Mouse (Mus musculus) heart, embryonic 14.5 days (tissue): ENCODE measurements at regions not wholly inside any gene's neighbourhood (a gene's known extent, or its start where the extent isn't known, plus 50 kb on each side); places are given as distances from the start of the nearest gene placed in this dataset.

Experiments
- ATAC-seq: fragments of 200-750 bp; cut with Nextera tagmentation; 2 replicates; pipeline ENCODE4 v1.8.0; 2017; ENCODE audit warnings: low read depth, moderate TSS enrichment; ENCODE audit not compliant: insufficient number of reproducible peaks, insufficient read depth, low FRiP score
- H3K27ac ChIP-seq, 2 experiments: fragments of 200-500 bp in 1 of 2; fragments of 300-500 bp in 1 of 2; sonication (generic) in 1 of 2; replicated peaks in 1 of 2; 2 replicates each; pipeline ENCODE4 v1.5.1; 2012 to 2014; ENCODE audit warnings: low read depth in 2 of 2, low read length in 2 of 2, control low read depth in 1 of 2, mild to moderate bottlenecking in 1 of 2, mixed read lengths in 1 of 2; ENCODE audit not compliant: control insufficient read depth in 1 of 2, insufficient read depth in 1 of 2
- H3K27me3 ChIP-seq: fragments of 300-500 bp; sonication (generic); 2 replicates; pipeline ENCODE4 v1.6.1; 2014; ENCODE audit warnings: mild to moderate bottlenecking, low read length, control low read depth; ENCODE audit not compliant: control insufficient read depth, insufficient read depth
- H3K36me3 ChIP-seq: fragments of 300-500 bp; sonication (generic); 2 replicates; pipeline ENCODE4 v1.6.1; 2014; ENCODE audit warnings: mild to moderate bottlenecking, control low read depth, low read length, mixed read lengths; ENCODE audit not compliant: control insufficient read depth, insufficient read depth
- H3K4me1 ChIP-seq, 2 experiments: fragments of 200-500 bp in 1 of 2; fragments of 300-500 bp in 1 of 2; sonication (generic) in 1 of 2; 2 replicates each; pipeline ENCODE4 v1.6.1; 2012 to 2014; ENCODE audit warnings: low read length in 2 of 2, control low read depth in 1 of 2, mixed read lengths in 1 of 2; ENCODE audit not compliant: control insufficient read depth in 2 of 2, insufficient read depth in 2 of 2
- H3K4me2 ChIP-seq: fragments of 300-500 bp; sonication (generic); 2 replicates; pipeline ENCODE4 v1.6.1; 2014; ENCODE audit warnings: mild to moderate bottlenecking, low read length
- H3K4me3 ChIP-seq, 2 experiments: fragments of 200-500 bp in 1 of 2; fragments of 300-500 bp in 1 of 2; sonication (generic) in 1 of 2; 2 replicates each; pipeline ENCODE4 v1.5.1; 2012 to 2014; ENCODE audit warnings: low read length in 2 of 2, mild to moderate bottlenecking in 2 of 2, control low read depth in 1 of 2, low read depth in 1 of 2, moderate library complexity in 1 of 2; ENCODE audit not compliant: control insufficient read depth in 1 of 2, insufficient read depth in 1 of 2
- H3K9ac ChIP-seq: fragments of 300-500 bp; sonication (generic); 2 replicates; pipeline ENCODE4 v1.6.1; 2014; ENCODE audit warnings: mild to moderate bottlenecking, low read length
- H3K9me3 ChIP-seq: fragments of 300-500 bp; sonication (generic); 2 replicates; pipeline ENCODE4 v1.6.1; 2016; ENCODE audit warnings: low read length, control low read depth; ENCODE audit not compliant: control insufficient read depth
- WGBS: fragments of 180-500 bp; shearing (Covaris S2); extraction: QIAGEN DNeasy Blood & Tissue Kit; methylation state at CpG from one replicate; pipeline ENCODE4 v1.1.7; 2014; 5-methylcytosine and 5-hydroxymethylcytosine counted together

DNA sequence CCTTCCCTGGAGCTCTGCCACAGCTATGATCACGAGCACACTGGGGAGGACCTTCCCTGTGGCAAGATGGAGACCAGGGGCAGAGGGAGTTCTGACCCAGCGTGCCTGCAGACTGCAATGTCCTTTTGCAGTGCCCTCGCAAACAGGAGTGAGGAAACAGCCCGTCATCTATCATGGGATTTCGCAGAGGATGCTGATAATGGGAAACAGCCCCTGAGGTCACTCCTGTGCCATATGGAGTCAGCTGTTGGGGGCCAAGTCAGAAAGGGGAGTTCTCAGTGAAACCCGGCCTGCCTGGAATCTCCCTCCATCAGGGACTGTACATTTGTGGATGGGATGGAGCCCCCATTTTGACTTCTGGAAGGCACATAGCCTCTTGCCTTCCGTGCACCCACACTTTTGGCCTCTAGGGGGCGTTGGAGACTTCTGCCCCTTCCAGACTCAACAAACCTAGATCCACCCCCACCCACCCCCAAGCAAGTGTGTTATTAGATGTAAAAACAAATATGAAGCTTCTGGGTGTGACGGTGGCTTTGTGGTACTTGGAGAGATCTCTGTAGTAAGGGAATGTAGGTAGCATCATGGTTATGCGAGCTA, 98.1 kb downstream of the Kdr start:
- peaks cover 16 to 18% of the 10 kb centered on the region in 2 experiments for H3K4me1 ChIP-seq

DNA sequence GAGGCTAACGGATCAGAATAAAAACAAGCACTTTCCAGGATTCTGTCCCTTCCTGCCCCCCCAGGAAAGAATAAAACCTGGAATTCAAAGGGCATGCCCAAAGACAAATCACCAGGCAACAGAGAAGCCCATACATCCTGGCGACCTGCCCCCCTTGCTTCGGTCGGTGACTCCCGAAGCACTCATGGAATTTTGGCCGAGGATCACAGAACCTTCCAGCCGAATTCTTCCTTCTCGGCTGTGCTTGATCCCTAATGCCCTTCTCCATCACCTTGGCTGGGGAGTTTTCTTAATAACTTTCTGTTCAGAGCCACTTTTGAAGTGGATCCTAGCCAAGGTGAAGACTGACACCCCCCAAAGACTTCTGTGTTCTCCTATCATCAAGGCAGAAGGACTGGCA, 99.9 kb downstream of the Kdr start:
- Histone ChIP-seq H3K4me1 (peaks cover 16 to 21% of the 10 kb centered on the region in 2 experiments), H3K27me3 (no peaks in the 10 kb centered on the region), H3K27ac (no peak overlapping the region), H3K36me3 (no peaks in the 10 kb centered on the region), H3K9ac (no peak overlapping the region), H3K9me3 (no peaks in the 10 kb centered on the region), H3K4me3 (no peak overlapping the region), H3K4me2 (no peak overlapping the region)
- WGBS = 40% methylated on average over 8 of the region's 8 CpGs
- ATAC-seq = no peak

More for the DNA sequence above, 98.1 kb downstream of the Kdr start:
- Histone ChIP-seq H3K4me2 (no peak overlapping the region), H3K4me3 (no peak overlapping the region), H3K9ac (no peak overlapping the region), H3K9me3 (no peaks in the 10 kb centered on the region), H3K27ac (no peak overlapping the region), H3K36me3 (no peaks in the 10 kb centered on the region), H3K27me3 (no peaks in the 10 kb centered on the region)
- ATAC-seq = no peak
- WGBS = 61% methylated on average over 10 of the region's 10 CpGs

DNA sequence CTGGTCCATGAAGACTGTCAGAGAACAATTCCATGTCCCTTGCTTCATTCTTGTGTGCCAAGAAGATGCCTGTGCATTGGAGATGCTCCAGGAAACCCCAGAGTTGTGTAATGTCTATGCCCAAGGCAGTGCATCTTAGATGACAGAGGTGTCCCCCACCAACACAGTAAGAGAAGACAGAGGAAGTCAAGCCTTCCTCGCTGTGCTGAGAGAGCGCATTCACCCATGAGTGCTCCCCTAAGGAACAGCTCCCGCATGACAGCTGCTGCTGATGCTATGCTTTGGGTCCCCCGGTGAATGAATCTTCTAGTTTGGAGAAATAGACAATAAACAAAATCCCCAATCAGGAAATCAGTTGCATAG, 100.7 kb downstream of the Kdr start:
- H3K4me1 ChIP-seq = peaks cover 16 to 21% of the 10 kb centered on the region in 2 experiments
- no peaks in the 10 kb centered on the region for H3K9me3 ChIP-seq
- H3K36me3 ChIP-seq = no peaks in the 10 kb centered on the region
- H3K27ac ChIP-seq = no peak overlapping the region
- H3K4me3 ChIP-seq = no peak overlapping the region
- WGBS = 77% methylated on average over 4 of the region's 4 CpGs
- no peak overlapping the region for H3K9ac ChIP-seq
- no peak overlapping the region for H3K4me2 ChIP-seq
- H3K27me3 ChIP-seq = no peaks in the 10 kb centered on the region
- no peak for ATAC-seq

DNA sequence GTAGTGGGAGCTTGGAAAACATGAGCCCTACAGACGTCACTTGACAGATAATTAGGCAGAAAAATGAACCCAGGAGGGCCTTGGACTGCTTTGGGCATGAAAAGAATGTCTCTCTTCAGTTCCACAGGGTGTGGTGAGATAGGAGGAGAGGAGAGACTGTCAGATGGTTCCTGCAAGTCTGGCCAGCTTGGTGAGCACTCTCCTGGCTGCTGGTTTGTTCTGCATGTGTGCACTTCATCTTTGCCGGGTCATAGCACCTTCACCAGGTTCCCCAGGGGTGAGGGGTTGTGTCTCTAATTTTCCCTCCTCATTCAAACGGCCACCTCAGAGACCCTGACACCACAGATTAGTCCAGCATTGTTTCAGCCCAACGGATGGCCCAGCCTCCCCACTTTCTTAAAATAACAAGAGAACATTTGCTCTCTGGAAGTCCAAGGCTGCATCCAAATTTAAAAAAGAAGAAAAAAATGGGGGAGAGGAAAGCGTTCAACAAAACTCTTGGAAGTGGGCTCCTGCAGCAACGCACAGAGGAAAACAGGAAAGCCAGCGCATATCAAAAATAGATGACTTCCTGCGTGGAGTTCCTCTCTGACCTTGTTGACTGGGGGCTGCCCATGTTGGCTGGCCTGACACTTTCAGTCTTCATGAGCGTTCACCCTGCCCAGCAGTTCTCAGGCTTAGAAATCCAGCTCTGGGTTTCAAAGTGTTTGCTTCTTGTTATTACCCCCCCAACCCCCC, 101.2 kb downstream of the Kdr start:
- WGBS = 32% methylated on average over 9 of the region's 9 CpGs
- H3K9ac ChIP-seq = no peak overlapping the region
- peak overlapping the region in 1 of 2 experiments; percentile 57; a peak in 2 of 4 replicates for H3K27ac ChIP-seq
- no peak overlapping the region for H3K4me2 ChIP-seq
- no peaks in the 10 kb centered on the region for H3K9me3 ChIP-seq
- no peak overlapping the region for H3K4me3 ChIP-seq
- H3K27me3 ChIP-seq = no peaks in the 10 kb centered on the region
- no peak for ATAC-seq
- H3K36me3 ChIP-seq = no peaks in the 10 kb centered on the region
- H3K4me1 ChIP-seq = peaks cover 16 to 21% of the 10 kb centered on the region in 2 experiments

DNA sequence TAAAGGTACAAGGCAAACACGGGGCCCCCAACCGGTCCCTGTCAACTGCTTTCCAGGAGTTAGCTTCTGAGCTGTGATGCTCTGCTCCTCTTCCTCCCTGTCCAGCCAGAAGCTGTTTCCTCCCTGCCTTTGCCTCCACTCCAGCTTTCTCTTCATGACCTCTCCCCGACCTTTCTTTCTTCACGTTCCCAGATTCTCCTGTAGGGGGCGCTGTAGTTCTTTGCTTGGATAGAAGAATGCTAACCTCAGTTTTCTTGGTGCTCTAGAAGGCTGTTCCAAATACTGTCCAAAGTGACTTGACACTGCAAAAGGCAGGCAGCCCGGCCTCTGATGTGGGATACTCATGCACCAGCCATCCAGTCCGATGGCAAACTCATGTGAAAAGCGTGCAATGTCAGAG, 107.1 kb downstream of the Kdr start:
- Histone ChIP-seq H3K9ac (no peak overlapping the region), H3K4me2 (no peak overlapping the region), H3K4me3 (no peak overlapping the region), H3K9me3 (no peaks in the 10 kb centered on the region), H3K36me3 (no peaks in the 10 kb centered on the region), H3K4me1 (peaks cover 0 to 5% of the 10 kb centered on the region in 2 experiments; a peak in 3 of 4 replicates), H3K27me3 (no peaks in the 10 kb centered on the region), H3K27ac (no peak overlapping the region)
- no peak; the same call in 1 of the 2 replicates for ATAC-seq
- WGBS = 14% methylated on average over 8 of the region's 8 CpGs

DNA sequence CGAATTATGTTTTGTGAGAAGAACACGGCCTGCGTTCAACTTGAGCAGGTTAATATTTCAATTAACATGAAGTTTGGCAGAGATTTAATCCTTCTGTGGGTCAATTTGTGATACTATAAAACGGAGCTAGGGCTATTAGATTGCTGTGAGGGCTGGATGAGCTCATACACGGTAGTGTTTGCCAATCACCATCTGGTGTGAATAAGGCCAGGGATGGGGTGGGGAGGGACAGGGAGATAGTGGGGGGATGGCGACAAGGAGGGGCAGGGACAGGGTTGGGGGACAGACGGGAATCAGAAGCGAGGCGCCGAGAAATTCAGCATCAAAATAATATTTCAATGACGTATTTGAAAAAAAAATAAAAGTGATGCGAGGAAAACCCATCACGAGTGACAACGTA, 107.6 kb downstream of the Kdr start:
- no peak for ATAC-seq
- Histone ChIP-seq H3K9me3 (no peaks in the 10 kb centered on the region), H3K4me3 (no peak overlapping the region), H3K27me3 (no peaks in the 10 kb centered on the region), H3K27ac (no peak overlapping the region), H3K9ac (no peak overlapping the region), H3K36me3 (no peaks in the 10 kb centered on the region), H3K4me1 (peaks cover 0 to 5% of the 10 kb centered on the region in 2 experiments; a peak in 3 of 4 replicates), H3K4me2 (no peak overlapping the region)
- WGBS = 74% methylated on average over 14 of the region's 14 CpGs

DNA sequence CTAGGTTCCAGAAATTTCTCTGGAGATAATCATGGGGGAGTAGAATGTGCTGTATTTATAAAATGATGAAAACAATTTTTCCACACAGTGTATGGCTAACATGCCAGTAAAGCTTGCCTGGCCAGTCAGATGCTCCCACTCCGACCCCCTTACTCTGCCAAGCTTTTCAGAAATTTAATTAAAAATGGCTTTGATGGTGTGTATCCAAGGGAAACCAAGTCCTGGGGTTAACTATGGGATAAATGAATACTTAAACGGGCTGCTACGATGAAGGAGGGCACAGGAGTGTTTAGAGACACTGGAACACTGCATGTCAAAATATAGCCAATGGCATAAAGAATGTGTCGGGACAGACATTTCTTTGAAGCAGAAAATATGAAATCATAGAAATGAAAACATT, 108.7 kb downstream of the Kdr start:
- WGBS = 86% methylated on average over 4 of the region's 4 CpGs
- no peaks in the 10 kb centered on the region for H3K27me3 ChIP-seq
- H3K36me3 ChIP-seq = no peaks in the 10 kb centered on the region
- no peaks in the 10 kb centered on the region for H3K9me3 ChIP-seq
- H3K4me2 ChIP-seq = no peak overlapping the region
- no peak overlapping the region for H3K4me3 ChIP-seq
- H3K27ac ChIP-seq = no peak overlapping the region
- H3K9ac ChIP-seq = no peak overlapping the region
- peaks cover 0 to 2% of the 10 kb centered on the region in 2 experiments; a peak in 3 of 4 replicates for H3K4me1 ChIP-seq
- ATAC-seq = no peak
